Comparison of ENCODE assay signal across 27 mouse cellular contexts in genomic region chr19:31369116-31369515, GRCm38 (mm10).
DNase-seq lines count a peak whose midpoint lies in the region; ATAC-seq and TF ChIP-seq lines count a peak whose summit lies in the region.
"Had no signal": no experiment of that assay in that cellular context is flagged by ENCODE, and none has a peak within 500 bp of the region (broad histone marks: within the 10 kb centered on the region; RNA-seq: fewer than 3 reads in every experiment).

No protein-coding gene starts in this region.

- TF ChIP-seq CTCF in kidney, adult 2 months (conservative IDR thresholded peaks at IDR 0.05; ENCODE audit: insufficient read depth, insufficient read length, low read depth, low read length) = no peak

- H3K9ac ChIP-seq in kidney, embryonic 14.5 days (ENCODE audit: low read depth, low read length) = no peak overlapping the region
- H3K9ac ChIP-seq in kidney, embryonic 15.5 days = no peak overlapping the region
- no peak overlapping the region for H3K9ac ChIP-seq in midbrain, embryonic 11.5 days (ENCODE audit: low read length)
- H3K9ac ChIP-seq in midbrain, embryonic 13.5 days (replicated peaks) = no peak overlapping the region
- H3K9ac ChIP-seq: embryonic facial prominence, embryonic 13.5 days; forebrain, embryonic 12.5 days; forebrain, embryonic 15.5 days; heart, embryonic 12.5 days; heart, embryonic 15.5 days; hindbrain, embryonic 13.5 days had no signal

- no peak for TF ChIP-seq POLR2A in kidney, adult 2 months (IDR thresholded peaks at IDR 0.05; ENCODE audit: low read depth, low read length)

- H3K4me3 ChIP-seq in kidney, adult 2 months (ENCODE audit: insufficient read depth, low read depth, low read length) = no peak overlapping the region
- no peak overlapping the region for H3K4me3 ChIP-seq in kidney, embryonic 14.5 days (ENCODE audit: low read length)
- no peak overlapping the region for H3K4me3 ChIP-seq in kidney, embryonic 15.5 days (replicated peaks)
- H3K4me3 ChIP-seq in midbrain, embryonic 11.5 days (ENCODE audit: low read depth, low read length) = no peak overlapping the region
- H3K4me3 ChIP-seq in midbrain, embryonic 13.5 days (replicated peaks) = no peak overlapping the region
- H3K4me3 ChIP-seq: embryonic facial prominence, embryonic 10.5 days; embryonic facial prominence, embryonic 13.5 days; erythroblast, embryonic 14.5 days; forebrain, embryonic 12.5 days; forebrain, embryonic 15.5 days; heart, embryonic 12.5 days; heart, embryonic 15.5 days; hindbrain, embryonic 10.5 days; hindbrain, embryonic 13.5 days had no signal

- no peaks in the 10 kb centered on the region for H3K36me3 ChIP-seq in kidney, adult 2 months (ENCODE audit: control insufficient read depth, insufficient read depth, low read length)
- no peaks in the 10 kb centered on the region for H3K36me3 ChIP-seq in kidney, embryonic 14.5 days (ENCODE audit: control insufficient read depth, insufficient read depth, low read length)
- H3K36me3 ChIP-seq in kidney, embryonic 15.5 days = no peaks in the 10 kb centered on the region
- no peaks in the 10 kb centered on the region for H3K36me3 ChIP-seq in midbrain, embryonic 11.5 days (ENCODE audit: control insufficient read depth, insufficient read depth, low read length)
- no peaks in the 10 kb centered on the region for H3K36me3 ChIP-seq in midbrain, embryonic 13.5 days
- H3K36me3 ChIP-seq: embryonic facial prominence, embryonic 10.5 days; embryonic facial prominence, embryonic 13.5 days; forebrain, embryonic 12.5 days; forebrain, embryonic 15.5 days; heart, embryonic 12.5 days; heart, embryonic 15.5 days; hindbrain, embryonic 10.5 days; hindbrain, embryonic 13.5 days had no signal

- no peak for ATAC-seq in kidney, embryonic 14.5 days (ENCODE audit: low FRiP score, low TSS enrichment)
- ATAC-seq in kidney, embryonic 15.5 days (replicated peaks; ENCODE audit: low FRiP score) = no peak
- no peak for ATAC-seq in midbrain, embryonic 11.5 days (ENCODE audit: low FRiP score)
- no peak for ATAC-seq in midbrain, embryonic 13.5 days
- ATAC-seq: CD4-positive, CD25-positive, alpha-beta regulatory T cell, adult 4 months; forebrain, embryonic 15.5 days had no signal

- 81% methylated on average over 1 of the region's 1 CpGs for WGBS in kidney, adult 2 months
- 83% methylated on average over 1 of the region's 1 CpGs for WGBS in kidney, embryonic 14.5 days
- WGBS in kidney, embryonic 15.5 days = 83% methylated on average over 1 of the region's 1 CpGs
- WGBS in midbrain, embryonic 11.5 days = 88% methylated on average over 1 of the region's 1 CpGs
- WGBS in midbrain, embryonic 13.5 days = 95% methylated on average over 1 of the region's 1 CpGs

- peaks cover 2% of the 10 kb centered on the region; the same call in 1 of the 2 replicates for H3K4me1 ChIP-seq in kidney, adult 2 months (ENCODE audit: control insufficient read depth, insufficient read depth, low read length)
- no peaks in the 10 kb centered on the region for H3K4me1 ChIP-seq in kidney, embryonic 14.5 days (ENCODE audit: control insufficient read depth, insufficient read depth, low read length)
- H3K4me1 ChIP-seq in kidney, embryonic 15.5 days = no peaks in the 10 kb centered on the region
- H3K4me1 ChIP-seq in midbrain, embryonic 11.5 days (ENCODE audit: control insufficient read depth, insufficient read depth, low read length) = no peaks in the 10 kb centered on the region
- no peaks in the 10 kb centered on the region for H3K4me1 ChIP-seq in midbrain, embryonic 13.5 days (replicated peaks)
- H3K4me1 ChIP-seq: embryonic facial prominence, embryonic 10.5 days; embryonic facial prominence, embryonic 13.5 days; forebrain, embryonic 12.5 days; forebrain, embryonic 15.5 days; hindbrain, embryonic 10.5 days; hindbrain, embryonic 13.5 days had no signal

- no peaks in the 10 kb centered on the region for H3K27me3 ChIP-seq in kidney, adult 2 months (replicated peaks; ENCODE audit: control insufficient read depth, insufficient read depth, low read length)
- no peaks in the 10 kb centered on the region for H3K27me3 ChIP-seq in kidney, embryonic 14.5 days (ENCODE audit: control insufficient read depth, insufficient read depth, low read length)
- H3K27me3 ChIP-seq in kidney, embryonic 15.5 days = no peaks in the 10 kb centered on the region
- H3K27me3 ChIP-seq in midbrain, embryonic 11.5 days (ENCODE audit: control insufficient read depth, insufficient read depth, low read length) = no peaks in the 10 kb centered on the region
- H3K27me3 ChIP-seq in midbrain, embryonic 13.5 days = no peaks in the 10 kb centered on the region
- H3K27me3 ChIP-seq: embryonic facial prominence, embryonic 13.5 days; forebrain, embryonic 12.5 days; forebrain, embryonic 15.5 days; heart, embryonic 12.5 days; heart, embryonic 15.5 days; hindbrain, embryonic 13.5 days had no signal

- no peak overlapping the region for H3K4me2 ChIP-seq in kidney, embryonic 14.5 days (replicated peaks; ENCODE audit: low read depth, low read length)
- H3K4me2 ChIP-seq in kidney, embryonic 15.5 days = no peak overlapping the region
- no peak overlapping the region for H3K4me2 ChIP-seq in midbrain, embryonic 11.5 days
- no peak overlapping the region for H3K4me2 ChIP-seq in midbrain, embryonic 13.5 days (replicated peaks)
- H3K4me2 ChIP-seq: embryonic facial prominence, embryonic 13.5 days; forebrain, embryonic 12.5 days; forebrain, embryonic 15.5 days; heart, embryonic 12.5 days; heart, embryonic 15.5 days; hindbrain, embryonic 13.5 days had no signal

- no peak overlapping the region for H3K27ac ChIP-seq in kidney, adult 2 months (ENCODE audit: insufficient read depth, low read depth, low read length)
- no peak overlapping the region for H3K27ac ChIP-seq in kidney, embryonic 14.5 days (ENCODE audit: low read depth, low read length)
- no peak overlapping the region for H3K27ac ChIP-seq in kidney, embryonic 15.5 days
- no peak overlapping the region for H3K27ac ChIP-seq in midbrain, embryonic 11.5 days (ENCODE audit: low read depth, low read length)
- no peak overlapping the region for H3K27ac ChIP-seq in midbrain, embryonic 13.5 days
- H3K27ac ChIP-seq: embryonic facial prominence, embryonic 10.5 days; embryonic facial prominence, embryonic 13.5 days; forebrain, embryonic 12.5 days; forebrain, embryonic 15.5 days; heart, embryonic 15.5 days; hindbrain, embryonic 10.5 days; hindbrain, embryonic 13.5 days had no signal

- H3K9me3 ChIP-seq in kidney, embryonic 14.5 days (ENCODE audit: control insufficient read depth, low read length) = no peaks in the 10 kb centered on the region
- H3K9me3 ChIP-seq in kidney, embryonic 15.5 days (replicated peaks) = no peaks in the 10 kb centered on the region
- no peaks in the 10 kb centered on the region for H3K9me3 ChIP-seq in midbrain, embryonic 11.5 days (ENCODE audit: control insufficient read depth, low read length)
- H3K9me3 ChIP-seq in midbrain, embryonic 13.5 days = no peaks in the 10 kb centered on the region
- H3K9me3 ChIP-seq: embryonic facial prominence, embryonic 10.5 days; embryonic facial prominence, embryonic 13.5 days; forebrain, embryonic 12.5 days; forebrain, embryonic 15.5 days; heart, embryonic 12.5 days; heart, embryonic 15.5 days; hindbrain, embryonic 10.5 days; hindbrain, embryonic 13.5 days had no signal

- peak; percentile 67 for DNase-seq in kidney, adult 2 months
- DNase-seq in kidney, postnatal 36 days = peak; percentile 44 to 46
- peak; percentile 31 for DNase-seq in midbrain, embryonic 11.5 days (ENCODE audit: low spot score, missing footprints)
- DNase-seq: adrenal gland, adult 8-10 months; adrenal gland, postnatal 25 days; cerebellum, adult 11-12 months; cerebellum, adult 8-10 months; cerebellum, postnatal 10 days; cerebellum, postnatal 36 days; embryo, embryonic 11 days; gastrocnemius, postnatal 25 days; heart, adult 18-20 months; heart, postnatal 10 days; heart, postnatal 36 days had no signal
